Mouse (Mus musculus): ENCODE measurements at regions not wholly inside any gene's neighbourhood (a gene's known extent, or its start where the extent isn't known, plus 50 kb on each side); places are given as distances from the start of the nearest gene placed in this dataset.

GRCm38 (mm10) chr16:62355830-62356270 lies 430.8 kb downstream of the Nsun3 start:
- ATAC-seq (replicated peaks in 1 of 2; ENCODE audit: insufficient read depth in 1 of 2, low FRiP score in 2 of 2, low TSS enrichment in 1 of 2, low read depth in 1 of 2, poor library complexity in 2 of 2, severe bottlenecking in 2 of 2): no peak

GRCm38 (mm10) chr16:62327378-62328036 lies 459.1 kb downstream of the Nsun3 start:
- ATAC-seq (replicated peaks in 1 of 2; ENCODE audit: insufficient read depth in 1 of 2, low FRiP score in 2 of 2, low TSS enrichment in 1 of 2, low read depth in 1 of 2, poor library complexity in 2 of 2, severe bottlenecking in 2 of 2): no peak

- no peak for ATAC-seq (replicated peaks in 1 of 2; ENCODE audit: insufficient read depth in 1 of 2, low FRiP score in 2 of 2, low TSS enrichment in 1 of 2, low read depth in 1 of 2, poor library complexity in 2 of 2, severe bottlenecking in 2 of 2)
These were observed 460.9 kb downstream of the Nsun3 start for GRCm38 (mm10) chr16:62325534-62326244.

DNA sequence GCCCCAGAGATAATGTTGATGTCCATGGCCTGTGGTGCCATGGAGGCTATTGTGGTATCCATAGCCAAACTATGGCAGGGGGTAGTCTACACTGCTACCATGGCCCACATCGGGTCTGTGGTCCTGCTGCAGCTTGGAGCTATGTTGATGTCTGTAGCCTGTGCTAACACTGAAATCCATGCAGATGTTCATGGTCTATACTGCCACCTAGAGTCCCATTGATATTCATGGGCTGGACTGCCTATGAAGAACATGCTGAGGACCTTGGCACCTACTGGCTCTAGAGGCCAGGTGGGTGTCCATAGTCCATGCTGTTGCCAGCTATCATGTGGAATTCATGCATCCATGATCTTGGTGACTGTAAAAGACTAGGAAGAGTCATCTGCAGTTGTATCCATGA lies 463.8 kb downstream of the Nsun3 start:
- ATAC-seq (replicated peaks in 1 of 2; ENCODE audit: insufficient read depth in 1 of 2, low FRiP score in 2 of 2, low TSS enrichment in 1 of 2, low read depth in 1 of 2, poor library complexity in 2 of 2, severe bottlenecking in 2 of 2): no peak

- no peak for ATAC-seq (replicated peaks in 1 of 2; ENCODE audit: insufficient read depth in 1 of 2, low FRiP score in 2 of 2, low TSS enrichment in 1 of 2, low read depth in 1 of 2, poor library complexity in 2 of 2, severe bottlenecking in 2 of 2)
These were observed 497.7 kb downstream of the Nsun3 start for GRCm38 (mm10) chr16:62288948-62289347.

Measured in hematopoietic stem cell, adult 5-6 weeks (primary cell).